Mouse (Mus musculus) left cerebral cortex, postnatal 25 days (tissue): ENCODE measurements at regions not wholly inside any gene's neighbourhood (a gene's known extent, or its start where the extent isn't known, plus 50 kb on each side); places are given as distances from the start of the nearest gene placed in this dataset.

Source experiments
- DNase-seq, 2 experiments: peaks; one replicate each; pipeline ENCODE4 v3.0.0; 2022; ENCODE audit warnings: low spot score in 2 of 2, mixed read lengths in 1 of 2
- intact Hi-C: fragments of 180-260 bp; cut with DNase I; formaldehyde crosslinking; loops from one replicate; pipeline ENCODE4 v1.15.1; 2025

DNA sequence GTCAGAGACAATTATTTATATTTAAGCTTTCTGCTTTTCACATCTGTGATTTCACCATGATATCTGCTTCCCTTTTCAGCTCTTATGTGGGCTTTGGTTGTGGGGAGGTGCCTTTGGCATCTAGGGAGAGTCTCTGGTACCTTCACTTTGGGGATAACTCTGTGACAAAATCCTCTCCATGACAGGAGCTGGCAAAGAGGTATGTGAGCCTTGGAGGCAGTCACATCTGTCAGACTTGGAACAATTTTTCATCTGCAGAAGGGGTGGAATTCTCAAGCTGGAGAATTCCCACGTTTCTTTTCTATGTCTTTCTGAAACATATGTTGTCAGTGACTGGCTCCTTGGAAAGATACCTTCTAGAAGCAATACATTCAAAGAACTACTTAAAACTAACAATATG lies 312.2 kb upstream of the Nrg3 start:
- DNase-seq = peak; percentile 9 to 81

DNA sequence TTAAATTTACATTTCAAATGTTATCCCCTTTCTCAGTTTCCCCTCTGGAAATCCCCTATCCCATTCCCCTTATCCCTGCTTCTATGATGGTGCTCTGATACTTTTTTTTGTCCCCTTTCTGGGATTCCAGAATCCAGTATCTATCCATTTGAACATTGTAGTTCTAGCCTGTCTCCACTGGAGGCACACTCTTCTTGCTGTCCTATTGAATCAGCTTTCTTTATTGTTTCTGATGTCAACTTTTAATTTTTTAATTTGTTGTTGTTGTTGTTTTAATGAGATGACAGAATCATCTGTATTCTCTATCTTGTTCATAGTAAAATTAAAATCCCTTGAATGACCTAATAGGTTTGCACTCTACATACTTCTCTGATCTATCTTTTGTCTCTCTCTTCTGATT lies 309.0 kb upstream of the Nrg3 start:
- intact Hi-C loops = no loop called here
- no peak for DNase-seq

More for the DNA sequence above, 312.2 kb upstream of the Nrg3 start:
- intact Hi-C loops = no loop called here

- DNase-seq = no peak
These were observed 295.2 kb upstream of the Nrg3 start for GRCm38 (mm10) chr14:39768101-39768500.

More at GRCm38 (mm10) chr14:39768101-39768500, 295.2 kb upstream of the Nrg3 start:
- intact Hi-C loops = no loop called here
